Mouse (Mus musculus) kidney, embryonic 15.5 days (tissue): Measurements from ENCODE around the gene Kif1b. TPM values are rescaled to one million over a fixed set of nuclear protein-coding genes. Genes with fewer than 3 reads are reported as not detected.
A peak's percentile ranks its signal among the peaks of the same experiment; 100 is the strongest.
"Not testable (repeated sequence)": the region's sequence is repeated elsewhere in the genome, so short reads cannot be mapped to it uniquely, and the experiment has no call there.

Source experiments
- ATAC-seq: fragments of 200-750 bp; cut with Nextera tagmentation; replicated peaks from 2 replicates; pipeline ENCODE4 v1.8.0; 2017; ENCODE audit warnings: moderate TSS enrichment; ENCODE audit not compliant: low FRiP score
- H3K27ac ChIP-seq: fragments of 300-500 bp; sonication (generic); 2 replicates; pipeline ENCODE4 v1.5.1; 2015; ENCODE audit warnings: mild to moderate bottlenecking, inconsistent platforms
- H3K27me3 ChIP-seq: fragments of 300-500 bp; sonication (generic); 2 replicates; pipeline ENCODE4 v1.6.1; 2015; ENCODE audit warnings: inconsistent platforms
- H3K36me3 ChIP-seq: fragments of 300-500 bp; sonication (generic); 2 replicates; pipeline ENCODE4 v1.6.1; 2015; ENCODE audit warnings: inconsistent platforms
- H3K4me1 ChIP-seq: fragments of 300-500 bp; sonication (generic); 2 replicates; pipeline ENCODE4 v1.6.1; 2015; ENCODE audit warnings: inconsistent platforms
- H3K4me2 ChIP-seq: fragments of 300-500 bp; sonication (generic); 2 replicates; pipeline ENCODE4 v1.6.1; 2015; ENCODE audit warnings: moderate library complexity, mild to moderate bottlenecking, inconsistent platforms
- H3K4me3 ChIP-seq: fragments of 300-500 bp; sonication (generic); replicated peaks from 2 replicates; pipeline ENCODE4 v1.5.1; 2015; ENCODE audit warnings: mild to moderate bottlenecking, inconsistent platforms
- H3K9ac ChIP-seq: fragments of 300-500 bp; sonication (generic); 2 replicates; pipeline ENCODE4 v1.6.1; 2015; ENCODE audit warnings: mild to moderate bottlenecking, inconsistent platforms
- H3K9me3 ChIP-seq: fragments of 300-500 bp; sonication (generic); replicated peaks from 2 replicates; pipeline ENCODE4 v1.6.1; 2016; ENCODE audit warnings: inconsistent platforms
- WGBS: fragments of 180-500 bp; shearing (Covaris S2); methylation state at CpG from one replicate; pipeline ENCODE4 v1.1.7; 2015; ENCODE audit warnings: mixed read lengths; 5-methylcytosine and 5-hydroxymethylcytosine counted together
- polyA plus RNA-seq: library from polyadenylated mRNA; unstranded; fragments of >200 nt; fragmentation: Nextera tagmentation; extraction: Ambion mirVana; gene quantifications from 2 replicates; pipeline ENCODE4 v1.2.1, GENCODE M21; 2015

Kif1b gene
- polyA plus RNA-seq, 1 experiment from 2014 or later = 31.3 TPM

DNA sequence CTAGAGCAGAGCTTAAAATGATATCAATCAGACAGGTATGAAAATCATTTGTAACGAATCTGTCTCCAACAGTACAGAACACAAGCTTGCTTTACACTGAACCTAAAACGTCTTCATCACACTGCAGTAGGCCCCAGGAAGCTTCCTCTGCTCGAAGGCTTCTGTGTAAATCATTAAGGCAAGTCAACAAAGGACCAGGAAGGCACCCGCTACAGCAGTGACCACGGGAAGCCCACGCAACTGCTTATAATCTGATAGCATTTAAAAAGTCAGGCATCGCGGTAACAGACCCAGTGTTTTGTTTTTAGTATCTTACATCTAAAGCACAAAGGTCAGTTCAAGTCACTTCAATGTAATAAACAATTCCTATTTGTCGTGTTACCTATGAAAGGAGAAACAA lies 73.6 kb downstream of the Kif1b start:
- Histone ChIP-seq H3K4me1 (peaks cover 12% of the 10 kb centered on the region), H3K36me3 (peaks cover 36% of the 10 kb centered on the region), H3K4me3 (no peak overlapping the region), H3K27ac (peak overlapping the region; percentile 64), H3K9ac (no peak overlapping the region), H3K9me3 (no peaks in the 10 kb centered on the region), H3K4me2 (no peak overlapping the region), H3K27me3 (no peaks in the 10 kb centered on the region)
- peak; percentile 60; the same call in 1 of the 2 replicates for ATAC-seq
- 7% methylated on average over 9 of the region's 9 CpGs for WGBS

DNA sequence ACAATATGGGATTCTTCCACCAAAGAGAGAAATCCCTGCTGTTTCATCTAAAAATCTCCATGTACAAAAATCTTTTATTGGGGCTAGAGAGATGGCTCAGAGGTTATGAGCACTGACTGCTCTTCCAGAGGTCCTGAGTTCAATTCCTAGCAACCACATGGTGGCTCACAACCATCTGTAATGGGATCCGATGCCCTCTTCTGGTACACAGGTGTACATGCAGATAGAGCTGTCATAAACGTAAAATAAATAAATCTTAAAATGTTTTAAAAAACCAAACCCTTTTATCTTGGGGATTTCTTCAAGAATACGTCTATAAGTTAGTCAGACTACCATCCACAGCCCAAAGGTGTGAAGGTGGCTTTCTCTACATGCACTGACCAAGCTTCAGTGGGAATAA lies 78.8 kb downstream of the Kif1b start:
- H3K27ac ChIP-seq, H3K9me3 ChIP-seq, H3K9ac ChIP-seq, H3K4me2 ChIP-seq, H3K4me3 ChIP-seq, ATAC-seq, H3K27me3 ChIP-seq, H3K4me1 ChIP-seq: not testable (repeated sequence)
- H3K36me3 ChIP-seq = peaks cover 28% of the 10 kb centered on the region
- WGBS = 91% methylated on average over 3 of the region's 3 CpGs

DNA sequence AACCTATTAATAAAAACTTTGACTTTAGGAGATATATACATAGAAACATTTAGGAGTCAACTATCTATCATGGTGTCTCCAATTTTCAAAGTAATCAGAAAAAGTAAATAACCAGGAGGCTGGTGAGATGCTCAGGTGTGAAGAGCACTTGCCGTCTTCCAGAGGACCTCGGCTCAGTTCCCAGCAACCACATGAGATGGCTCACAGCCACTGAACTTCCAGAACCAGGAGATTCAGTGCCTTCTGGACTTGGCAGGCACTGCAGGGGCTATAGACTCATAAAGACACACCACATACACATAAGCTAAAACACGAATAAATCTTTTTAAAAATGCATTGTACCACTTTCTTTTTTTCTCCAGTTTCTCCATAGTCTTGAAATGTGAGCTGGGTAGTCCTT lies 79.2 kb downstream of the Kif1b start:
- Histone ChIP-seq H3K4me1 (0 out of 2 replicates have a peak, but pooled peaks cover 2% of the 10 kb centered on the region), H3K9ac (no peak overlapping the region), H3K9me3 (no peaks in the 10 kb centered on the region; the same call in 1 of the 2 replicates), H3K27me3 (no peaks in the 10 kb centered on the region), H3K36me3 (peaks cover 33% of the 10 kb centered on the region), H3K4me2 (no peak overlapping the region), H3K27ac (no peak overlapping the region), H3K4me3 (no peak overlapping the region)
- ATAC-seq = no peak
- WGBS = 89% methylated on average over 3 of the region's 3 CpGs

DNA sequence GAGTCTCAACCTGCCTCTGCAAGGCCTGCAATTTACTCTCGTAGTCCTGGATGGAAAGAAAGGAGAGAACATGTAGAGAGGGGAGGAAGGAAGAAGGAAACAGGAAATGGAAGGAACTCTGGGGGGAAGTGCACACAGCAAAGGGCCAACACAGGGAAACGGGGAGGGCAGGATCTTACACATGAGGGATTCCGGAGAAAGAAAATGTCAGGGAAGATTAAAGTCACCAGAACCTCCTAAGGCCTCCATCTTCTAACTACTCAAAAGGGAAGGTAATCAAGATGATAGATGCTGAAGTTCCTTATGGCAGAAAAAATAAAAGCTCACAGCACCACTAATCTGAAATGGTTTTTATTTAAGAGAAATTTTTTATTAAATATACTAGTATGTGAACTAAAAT lies 81.2 kb downstream of the Kif1b start:
- no peaks in the 10 kb centered on the region; the same call in 1 of the 2 replicates for H3K9me3 ChIP-seq
- H3K27me3 ChIP-seq = no peaks in the 10 kb centered on the region
- no peak overlapping the region for H3K27ac ChIP-seq
- no peak for ATAC-seq
- peaks cover 50% of the 10 kb centered on the region for H3K36me3 ChIP-seq
- no peak overlapping the region for H3K4me2 ChIP-seq
- WGBS = 77% methylated on average over 3 of the region's 3 CpGs
- no peaks in the 10 kb centered on the region for H3K4me1 ChIP-seq
- H3K4me3 ChIP-seq = no peak overlapping the region
- no peak overlapping the region for H3K9ac ChIP-seq

DNA sequence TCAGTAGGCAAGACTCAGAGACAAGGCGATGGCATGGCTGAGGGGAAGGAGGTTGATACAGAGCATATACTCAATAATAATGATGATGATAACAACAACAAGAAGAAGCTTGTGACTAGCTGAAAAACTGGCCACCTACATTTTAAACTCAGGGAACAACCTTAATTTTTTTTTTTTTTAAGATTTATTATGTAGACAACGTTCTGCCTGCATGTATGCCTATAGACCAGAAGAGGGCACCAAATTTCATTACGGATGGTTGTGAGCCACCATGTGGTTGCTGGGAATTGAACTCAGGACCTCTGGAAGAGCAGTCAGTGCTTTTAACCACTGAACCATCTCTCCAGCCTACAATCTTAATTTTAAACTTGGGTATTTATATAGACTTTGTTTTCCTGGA lies 84.0 kb downstream of the Kif1b start:
- H3K36me3 ChIP-seq = peaks cover 66% of the 10 kb centered on the region
- no peaks in the 10 kb centered on the region; the same call in 1 of the 2 replicates for H3K9me3 ChIP-seq
- H3K27ac ChIP-seq = no peak overlapping the region
- no peak for ATAC-seq
- H3K4me1 ChIP-seq = peaks cover 14% of the 10 kb centered on the region
- no peak overlapping the region for H3K4me3 ChIP-seq
- no peaks in the 10 kb centered on the region for H3K27me3 ChIP-seq
- no peak overlapping the region for H3K4me2 ChIP-seq
- WGBS = 97% methylated on average over 3 of the region's 3 CpGs
- no peak overlapping the region for H3K9ac ChIP-seq

DNA sequence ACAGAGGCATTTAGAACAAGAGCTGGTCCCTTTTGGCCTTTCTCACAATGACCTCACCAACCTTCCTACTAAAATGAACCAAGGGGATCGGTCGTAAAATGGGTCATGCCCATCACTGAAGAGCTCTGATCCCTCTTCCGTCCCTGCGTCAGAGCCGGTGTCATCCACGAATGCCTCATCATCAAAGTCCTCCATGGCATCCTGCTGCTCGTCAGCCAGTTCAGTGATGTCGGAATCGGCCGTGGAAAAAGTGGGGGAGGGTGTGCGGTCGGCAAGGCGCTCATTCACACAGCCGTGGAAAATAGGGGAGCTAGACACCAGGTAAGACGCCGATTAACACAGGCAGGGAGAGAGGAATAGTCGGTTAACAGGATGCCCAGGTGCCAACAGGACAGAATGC lies 87.0 kb downstream of the Kif1b start:
- no peak for ATAC-seq
- peak overlapping the region; percentile 9; the same call in 1 of the 2 replicates for H3K27ac ChIP-seq

DNA sequence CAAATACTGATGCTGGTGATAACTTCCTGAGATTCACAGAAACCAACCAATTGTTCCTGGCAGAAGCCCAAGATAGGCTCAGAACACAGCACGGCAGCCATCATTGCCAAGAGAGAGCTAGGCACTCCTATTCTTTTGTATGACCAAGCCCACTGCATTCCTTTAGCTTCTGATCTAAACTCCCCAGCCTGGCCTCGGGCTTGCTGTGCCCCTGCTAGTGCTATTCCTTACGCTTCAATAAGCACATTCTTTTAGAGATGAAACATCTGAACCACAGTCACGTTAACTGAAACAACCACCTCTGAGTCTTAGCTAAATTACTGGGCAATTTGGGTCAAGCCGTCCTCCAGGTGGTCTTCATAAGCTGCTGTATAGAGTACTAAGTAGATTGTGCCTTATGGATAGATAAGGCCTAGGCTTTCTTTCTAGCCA lies 87.4 kb downstream of the Kif1b start:
- Histone ChIP-seq H3K27me3 (no peaks in the 10 kb centered on the region), H3K4me3 (no peak overlapping the region), H3K27ac (peak overlapping the region; percentile 9; the same call in 1 of the 2 replicates), H3K4me1 (peaks cover 16% of the 10 kb centered on the region), H3K4me2 (no peak overlapping the region), H3K9ac (no peak overlapping the region), H3K36me3 (peaks cover 62% of the 10 kb centered on the region), H3K9me3 (no peaks in the 10 kb centered on the region; the same call in 1 of the 2 replicates)
- 26% methylated on average over 5 of the region's 5 CpGs for WGBS
- ATAC-seq = no peak; the same call in 1 of the 2 replicates

More for the DNA sequence above, 87.0 kb downstream of the Kif1b start:
- Histone ChIP-seq H3K27me3 (no peaks in the 10 kb centered on the region), H3K4me3 (no peak overlapping the region), H3K4me1 (peaks cover 16% of the 10 kb centered on the region), H3K36me3 (peaks cover 66% of the 10 kb centered on the region), H3K9ac (no peak overlapping the region), H3K9me3 (no peaks in the 10 kb centered on the region; the same call in 1 of the 2 replicates), H3K4me2 (no peak overlapping the region)
- WGBS = 64% methylated on average over 17 of the region's 17 CpGs

DNA sequence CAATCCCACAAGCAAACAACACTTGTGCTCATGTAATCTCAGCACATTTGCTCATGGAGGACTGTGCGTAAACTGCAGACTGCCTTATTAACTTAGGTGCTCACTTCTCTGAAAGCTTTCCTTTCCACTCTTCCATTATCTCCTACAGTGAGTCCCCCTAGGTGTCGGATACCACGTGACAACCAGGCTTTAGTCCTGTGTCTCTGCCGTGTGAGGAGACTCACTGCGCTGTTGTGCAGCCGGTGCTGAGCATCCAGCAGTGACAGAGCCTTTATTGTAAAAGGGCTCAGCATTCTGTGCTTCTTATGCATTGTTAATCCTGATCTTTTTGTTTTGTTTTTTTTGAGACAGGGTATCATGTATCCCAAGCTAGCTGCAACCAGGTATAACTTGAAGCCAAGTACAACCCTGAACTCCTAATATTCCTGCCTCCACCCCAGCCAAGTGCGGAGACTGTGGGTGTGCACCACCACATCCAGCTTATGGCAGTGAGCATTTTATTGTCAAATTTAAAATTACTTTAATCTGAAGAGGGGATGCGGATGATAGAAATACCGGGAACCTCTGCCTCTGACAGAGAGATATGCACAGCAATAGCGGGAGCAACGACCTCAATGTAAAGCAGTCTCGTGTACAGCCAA lies 88.0 kb downstream of the Kif1b start:
- Histone ChIP-seq H3K9me3 (no peaks in the 10 kb centered on the region; the same call in 1 of the 2 replicates), H3K4me2 (no peak overlapping the region), H3K4me3 (no peak overlapping the region), H3K36me3 (peaks cover 57% of the 10 kb centered on the region), H3K9ac (no peak overlapping the region), H3K4me1 (peaks cover 16% of the 10 kb centered on the region), H3K27me3 (no peaks in the 10 kb centered on the region), H3K27ac (peak overlapping the region; percentile 9; the same call in 1 of the 2 replicates)
- 70% methylated on average over 12 of the region's 12 CpGs for WGBS
- no peak for ATAC-seq

DNA sequence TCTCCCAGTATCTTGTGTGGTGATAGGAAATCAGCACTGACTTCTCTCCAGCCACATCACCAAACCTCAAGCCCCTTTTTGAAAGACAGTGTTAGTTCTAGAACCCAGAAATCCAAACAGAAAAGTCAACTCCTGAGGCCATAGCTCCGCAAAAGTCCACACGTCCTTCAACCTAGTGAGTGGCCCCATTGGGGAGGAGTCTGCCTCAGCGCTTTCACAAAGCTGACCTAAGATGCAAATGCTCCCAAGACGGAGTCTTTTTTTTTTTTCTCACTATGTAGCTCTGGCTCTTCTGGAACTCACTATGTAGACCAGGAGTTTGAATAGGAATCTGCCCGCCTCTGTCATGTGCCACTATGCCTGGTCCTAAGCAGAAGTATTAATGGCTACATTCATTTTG lies 89.0 kb downstream of the Kif1b start:
- Histone ChIP-seq H3K36me3 (peaks cover 56% of the 10 kb centered on the region), H3K27me3 (no peaks in the 10 kb centered on the region), H3K9ac (no peak overlapping the region), H3K9me3 (no peaks in the 10 kb centered on the region; the same call in 1 of the 2 replicates), H3K4me3 (no peak overlapping the region), H3K4me1 (peaks cover 16% of the 10 kb centered on the region), H3K4me2 (no peak overlapping the region), H3K27ac (no peak overlapping the region)
- no peak for ATAC-seq
- 95% methylated on average over 5 of the region's 5 CpGs for WGBS

DNA sequence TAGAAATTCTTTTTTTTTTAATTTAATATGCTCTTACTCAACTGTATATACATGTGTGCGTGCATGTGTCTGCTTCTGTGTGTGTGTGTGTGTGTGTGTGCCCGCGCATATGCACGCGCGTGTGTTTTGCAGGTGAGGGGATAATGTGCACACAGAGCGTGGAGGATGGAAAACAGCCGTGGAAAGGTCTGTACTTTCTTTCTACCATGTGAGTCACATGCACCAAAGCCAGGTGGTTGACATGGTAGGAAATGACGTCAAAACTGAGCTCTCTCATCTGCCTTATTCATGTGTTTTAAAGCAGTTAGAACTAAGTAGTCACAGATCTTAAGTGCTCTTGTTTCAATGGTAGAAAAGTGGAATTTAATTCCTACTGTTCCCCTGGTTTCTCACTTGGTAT lies 91.5 kb downstream of the Kif1b start:
- H3K4me3 ChIP-seq = no peak overlapping the region
- peaks cover 55% of the 10 kb centered on the region for H3K36me3 ChIP-seq
- no peak for ATAC-seq
- H3K27ac ChIP-seq = no peak overlapping the region
- no peaks in the 10 kb centered on the region for H3K27me3 ChIP-seq
- 85% methylated on average over 9 of the region's 9 CpGs for WGBS
- peaks cover 16% of the 10 kb centered on the region for H3K4me1 ChIP-seq
- no peaks in the 10 kb centered on the region for H3K9me3 ChIP-seq
- H3K9ac ChIP-seq = no peak overlapping the region
- no peak overlapping the region for H3K4me2 ChIP-seq

DNA sequence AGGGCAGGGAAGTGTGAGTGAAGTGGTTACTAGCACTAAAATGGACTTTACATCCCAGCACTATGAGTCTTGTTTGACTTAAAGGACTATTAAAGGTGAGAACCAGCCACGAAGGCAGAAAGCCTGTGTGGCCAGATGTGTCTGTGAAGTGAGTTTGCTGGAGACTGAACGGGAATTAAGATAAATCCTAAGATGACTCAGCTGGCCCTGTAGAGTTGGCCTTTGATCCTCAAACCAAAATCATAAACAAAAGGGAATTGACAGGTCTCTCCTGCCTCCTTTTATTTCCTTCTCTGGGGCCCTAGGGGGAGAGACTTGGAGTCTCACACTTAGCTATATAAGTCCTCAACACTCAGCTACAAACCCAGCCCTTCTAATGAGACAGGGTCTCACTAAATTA lies 92.1 kb downstream of the Kif1b start:
- Histone ChIP-seq H3K27me3 (no peaks in the 10 kb centered on the region), H3K36me3 (peaks cover 55% of the 10 kb centered on the region), H3K4me1 (peaks cover 13% of the 10 kb centered on the region), H3K4me3 (no peak overlapping the region), H3K27ac (no peak overlapping the region), H3K9me3 (no peaks in the 10 kb centered on the region), H3K4me2 (no peak overlapping the region), H3K9ac (no peak overlapping the region)
- WGBS = 12% methylated on average over 2 of the region's 2 CpGs
- no peak for ATAC-seq

DNA sequence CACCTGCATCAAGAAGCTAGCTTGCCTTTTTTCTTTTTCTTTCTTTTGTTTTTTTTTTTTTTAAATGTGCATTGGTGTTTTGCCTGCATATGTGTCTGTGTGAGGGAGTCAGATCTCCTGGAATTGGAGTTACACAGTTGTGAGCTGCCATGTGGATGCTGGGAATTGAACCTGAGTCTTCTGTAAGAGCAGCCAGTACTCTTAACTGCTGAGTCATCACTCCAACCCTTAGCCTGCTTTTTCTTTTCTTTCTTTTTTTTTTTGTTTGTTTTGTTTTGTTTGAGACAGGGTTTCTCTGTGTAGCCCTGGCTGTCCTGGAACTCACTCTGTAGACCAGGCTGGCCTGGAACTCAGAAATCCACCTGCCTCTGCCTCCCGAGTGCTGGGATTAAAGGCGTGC lies 93.0 kb downstream of the Kif1b start:
- peaks cover 57% of the 10 kb centered on the region for H3K36me3 ChIP-seq
- not testable (repeated sequence) for ATAC-seq, H3K4me3 ChIP-seq, H3K9me3 ChIP-seq, H3K27me3 ChIP-seq, H3K9ac ChIP-seq, H3K27ac ChIP-seq, H3K4me1 ChIP-seq, H3K4me2 ChIP-seq
- 97% methylated on average over 2 of the region's 2 CpGs for WGBS

DNA sequence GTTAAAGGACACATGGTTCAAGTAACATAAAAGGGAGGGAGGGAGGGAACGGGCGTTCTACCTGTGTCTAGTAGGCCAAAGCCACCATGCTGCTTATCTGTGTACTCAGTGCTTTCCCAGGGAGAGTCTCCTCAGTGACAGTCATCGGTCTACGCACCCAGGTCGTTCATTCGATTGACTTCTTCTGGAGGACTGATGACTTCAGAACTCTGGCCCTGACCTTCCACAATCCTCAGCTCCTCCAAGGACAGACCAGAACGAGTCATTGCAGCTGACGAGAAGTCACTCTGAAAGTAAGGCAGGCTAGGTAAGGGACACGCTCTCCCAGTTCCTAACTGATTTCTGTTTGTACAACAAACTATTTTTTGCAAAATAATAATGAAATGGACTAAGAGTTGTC lies 94.0 kb downstream of the Kif1b start:
- Histone ChIP-seq H3K27ac (no peak overlapping the region), H3K4me1 (peaks cover 2% of the 10 kb centered on the region; the same call in 1 of the 2 replicates), H3K9ac (no peak overlapping the region), H3K9me3 (no peaks in the 10 kb centered on the region), H3K27me3 (no peaks in the 10 kb centered on the region), H3K4me3 (no peak overlapping the region), H3K4me2 (no peak overlapping the region), H3K36me3 (peaks cover 60% of the 10 kb centered on the region)
- WGBS = 91% methylated on average over 9 of the region's 9 CpGs
- ATAC-seq = no peak
